Mouse (Mus musculus): Measurements from ENCODE around the gene Etv2. TPM values are rescaled to one million over a fixed set of nuclear protein-coding genes. Genes with fewer than 3 reads are reported as not detected.
A peak's percentile ranks its signal among the peaks of the same experiment; 100 is the strongest.

The Etv2 gene
- polyA plus RNA-seq, 1 experiment from 2014 or later, result 0.13 TPM

DNA sequence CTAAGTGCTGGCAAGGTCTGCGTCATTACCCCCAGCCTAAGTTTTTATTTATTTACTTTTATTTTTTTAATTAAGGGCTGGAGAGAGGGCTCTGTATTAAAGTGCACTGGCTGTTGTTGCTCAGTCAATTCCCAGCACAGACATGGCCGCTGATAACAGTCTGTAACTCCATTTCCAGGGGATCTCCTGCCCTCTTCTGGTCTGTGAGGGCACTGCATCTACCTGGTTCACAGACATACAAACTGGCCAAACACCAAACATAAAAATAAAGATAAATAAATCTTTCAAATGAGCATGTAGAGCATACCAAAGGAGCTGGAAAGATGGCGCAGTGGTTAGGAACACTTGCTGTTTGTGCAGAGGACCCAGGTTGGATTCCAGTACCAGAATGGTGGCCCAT lies 16.4 kb downstream of the Etv2 start:
- H3K4me1 ChIP-seq (ENCODE audit: control insufficient read depth, insufficient read depth, low read length), result no peaks in the 10 kb centered on the region
- H3K36me3 ChIP-seq (ENCODE audit: control insufficient read depth, insufficient read depth, low read length), result peaks cover 36% of the 10 kb centered on the region
- no peak for ATAC-seq (ENCODE audit: insufficient read depth, low FRiP score)
- H3K4me3 ChIP-seq (replicated peaks; ENCODE audit: low read length), result no peak overlapping the region
- no peak overlapping the region for H3K4me2 ChIP-seq (ENCODE audit: low read depth, low read length)
- H3K27me3 ChIP-seq (ENCODE audit: control insufficient read depth, insufficient read depth, low read length), result no peaks in the 10 kb centered on the region
- H3K27ac ChIP-seq (ENCODE audit: low read length), result no peak overlapping the region
- no peak overlapping the region for H3K9ac ChIP-seq (ENCODE audit: low read length)
- 93% methylated on average over 3 of the region's 3 CpGs for WGBS
- H3K9me3 ChIP-seq (replicated peaks; ENCODE audit: control insufficient read depth, low read length), result no peaks in the 10 kb centered on the region

DNA sequence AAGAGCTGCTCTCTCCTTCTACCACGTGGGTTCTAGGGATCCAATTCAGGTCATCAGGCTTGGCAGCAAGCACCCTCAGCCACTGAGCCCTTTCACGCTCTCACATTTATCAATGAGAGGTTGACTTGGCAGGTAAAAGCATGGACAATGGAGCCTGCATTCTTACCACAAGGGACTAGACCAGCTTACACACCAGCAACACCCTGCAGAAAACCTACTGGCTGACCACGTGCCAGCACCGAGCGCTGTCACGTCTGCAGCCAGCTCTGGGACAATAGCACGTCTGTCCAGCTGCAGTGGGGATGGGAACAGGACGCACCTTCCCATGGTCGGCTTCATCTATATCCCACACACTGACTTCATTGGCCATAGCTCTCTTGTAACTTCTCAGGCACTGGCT lies 17.0 kb downstream of the Etv2 start:
- Histone ChIP-seq H3K9me3 (replicated peaks; ENCODE audit: control insufficient read depth, low read length) (no peaks in the 10 kb centered on the region), H3K36me3 (ENCODE audit: control insufficient read depth, insufficient read depth, low read length) (peaks cover 36% of the 10 kb centered on the region), H3K4me2 (ENCODE audit: low read depth, low read length) (no peak overlapping the region), H3K4me1 (ENCODE audit: control insufficient read depth, insufficient read depth, low read length) (no peaks in the 10 kb centered on the region), H3K27me3 (ENCODE audit: control insufficient read depth, insufficient read depth, low read length) (no peaks in the 10 kb centered on the region), H3K9ac (ENCODE audit: low read length) (no peak overlapping the region), H3K27ac (ENCODE audit: low read length) (no peak overlapping the region), H3K4me3 (replicated peaks; ENCODE audit: low read length) (no peak overlapping the region)
- 96% methylated on average over 9 of the region's 9 CpGs for WGBS
- no peak for ATAC-seq (ENCODE audit: insufficient read depth, low FRiP score)

DNA sequence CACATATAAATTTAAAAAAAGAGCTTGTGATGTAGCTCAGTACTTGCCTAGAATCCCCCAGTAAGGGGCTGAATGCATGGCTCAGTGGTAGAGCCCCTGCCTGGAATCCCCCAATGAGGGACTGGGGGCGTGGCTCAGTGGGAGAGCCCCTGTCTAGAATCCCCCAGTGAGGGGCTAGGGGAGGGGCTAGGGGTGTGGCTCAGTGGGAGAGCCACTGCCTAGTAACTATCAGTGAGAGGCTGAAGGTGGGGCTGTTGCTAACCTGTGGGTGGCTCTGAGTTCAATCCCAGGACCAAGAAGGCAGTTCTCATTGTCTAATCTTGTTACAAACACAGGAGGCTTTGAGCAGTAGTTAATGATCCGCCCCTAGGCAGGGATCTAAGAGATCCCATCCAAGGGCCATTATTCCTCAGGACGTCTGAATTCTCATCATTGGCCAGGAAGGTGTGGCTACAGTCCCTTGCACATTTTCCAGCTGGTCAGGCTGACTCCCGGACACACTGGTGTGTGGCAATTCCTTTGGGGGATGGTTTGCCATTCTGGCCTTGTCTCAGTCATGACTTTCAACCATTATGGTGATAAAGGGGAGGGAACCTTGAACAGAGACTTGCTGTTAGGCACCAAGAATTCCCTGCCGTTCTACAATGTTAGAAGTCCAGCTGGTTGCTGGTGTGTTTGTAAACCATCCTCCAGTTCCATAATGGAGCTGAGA lies 20.4 kb downstream of the Etv2 start:
- no peak for ATAC-seq (ENCODE audit: insufficient read depth, low FRiP score)
- 58% methylated on average over 5 of the region's 5 CpGs for WGBS
- H3K27me3 ChIP-seq (ENCODE audit: control insufficient read depth, insufficient read depth, low read length), result no peaks in the 10 kb centered on the region
- no peaks in the 10 kb centered on the region for H3K9me3 ChIP-seq (replicated peaks; ENCODE audit: control insufficient read depth, low read length)
- peaks cover 31% of the 10 kb centered on the region for H3K36me3 ChIP-seq (ENCODE audit: control insufficient read depth, insufficient read depth, low read length)
- H3K9ac ChIP-seq (ENCODE audit: low read length), result no peak overlapping the region
- no peak overlapping the region for H3K4me2 ChIP-seq (ENCODE audit: low read depth, low read length)
- H3K4me3 ChIP-seq (replicated peaks; ENCODE audit: low read length), result no peak overlapping the region
- no peaks in the 10 kb centered on the region for H3K4me1 ChIP-seq (ENCODE audit: control insufficient read depth, insufficient read depth, low read length)
- no peak overlapping the region for H3K27ac ChIP-seq (ENCODE audit: low read length)

DNA sequence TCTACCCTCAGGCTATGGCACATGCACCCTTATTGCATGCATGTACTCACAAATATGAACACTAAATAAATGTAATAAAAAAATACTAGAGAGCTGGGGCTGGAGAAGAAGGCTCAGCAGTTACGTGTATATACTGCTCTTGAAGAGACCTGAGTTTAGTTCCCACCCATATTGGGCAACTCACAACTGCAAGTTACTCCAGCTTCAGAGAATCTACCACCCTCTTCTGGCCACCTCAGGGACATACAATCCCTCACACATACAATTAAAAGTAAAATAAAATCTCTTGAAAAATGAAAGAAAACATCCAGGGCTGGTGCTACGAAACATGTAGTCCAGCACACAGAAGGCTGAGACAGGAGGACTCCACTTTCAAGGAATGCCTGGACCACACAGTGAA lies 21.2 kb downstream of the Etv2 start:
- no peaks in the 10 kb centered on the region for H3K27me3 ChIP-seq (ENCODE audit: control insufficient read depth, insufficient read depth, low read length)
- no peaks in the 10 kb centered on the region for H3K9me3 ChIP-seq (replicated peaks; ENCODE audit: control insufficient read depth, low read length)
- no peak overlapping the region for H3K4me3 ChIP-seq (replicated peaks; ENCODE audit: low read length)
- no peak for ATAC-seq (ENCODE audit: insufficient read depth, low FRiP score)
- H3K27ac ChIP-seq (ENCODE audit: low read length), result no peak overlapping the region
- WGBS, result 74% methylated on average over 2 of the region's 2 CpGs
- H3K4me1 ChIP-seq (ENCODE audit: control insufficient read depth, insufficient read depth, low read length), result no peaks in the 10 kb centered on the region
- H3K9ac ChIP-seq (ENCODE audit: low read length), result no peak overlapping the region
- peaks cover 30% of the 10 kb centered on the region for H3K36me3 ChIP-seq (ENCODE audit: control insufficient read depth, insufficient read depth, low read length)
- H3K4me2 ChIP-seq (ENCODE audit: low read depth, low read length), result no peak overlapping the region

DNA sequence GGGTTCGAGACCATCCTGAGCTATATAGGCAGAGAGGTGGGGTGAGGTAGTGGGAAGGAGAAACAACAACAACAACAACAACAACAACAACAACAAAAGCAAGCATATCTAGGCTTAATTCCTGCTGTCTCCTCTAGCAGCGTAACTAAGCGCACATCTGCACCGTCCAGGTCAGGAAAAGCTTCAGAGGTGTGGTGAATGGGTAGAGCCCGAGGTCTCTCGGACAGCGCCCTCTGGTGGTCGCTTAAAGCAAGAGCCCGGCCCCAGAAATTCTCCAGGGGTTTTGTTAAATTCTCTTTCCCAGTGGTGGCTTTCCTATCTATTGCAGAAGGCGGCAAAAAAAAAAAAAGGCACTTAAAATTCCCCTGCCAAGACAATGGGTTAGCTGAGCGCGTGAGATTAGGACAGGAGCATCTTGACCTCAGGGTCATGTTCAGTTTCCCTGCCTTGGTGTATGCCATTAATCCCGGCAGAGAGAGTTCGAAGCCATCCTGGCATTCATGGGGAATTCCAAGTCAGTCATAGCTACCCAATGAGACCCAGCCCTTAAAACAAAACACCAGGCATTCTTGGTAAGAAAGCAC lies 22.0 kb downstream of the Etv2 start:
- Histone ChIP-seq H3K27me3 (ENCODE audit: control insufficient read depth, insufficient read depth, low read length) (no peaks in the 10 kb centered on the region), H3K9me3 (replicated peaks; ENCODE audit: control insufficient read depth, low read length) (no peaks in the 10 kb centered on the region), H3K36me3 (ENCODE audit: control insufficient read depth, insufficient read depth, low read length) (peaks cover 21% of the 10 kb centered on the region), H3K4me3 (replicated peaks; ENCODE audit: low read length) (no peak overlapping the region), H3K4me1 (ENCODE audit: control insufficient read depth, insufficient read depth, low read length) (no peaks in the 10 kb centered on the region), H3K9ac (ENCODE audit: low read length) (no peak overlapping the region), H3K27ac (ENCODE audit: low read length) (no peak overlapping the region), H3K4me2 (ENCODE audit: low read depth, low read length) (no peak overlapping the region)
- 23% methylated on average over 14 of the region's 14 CpGs for WGBS
- peak; percentile 49; the same call in 1 of the 2 replicates for ATAC-seq (ENCODE audit: insufficient read depth, low FRiP score)

DNA sequence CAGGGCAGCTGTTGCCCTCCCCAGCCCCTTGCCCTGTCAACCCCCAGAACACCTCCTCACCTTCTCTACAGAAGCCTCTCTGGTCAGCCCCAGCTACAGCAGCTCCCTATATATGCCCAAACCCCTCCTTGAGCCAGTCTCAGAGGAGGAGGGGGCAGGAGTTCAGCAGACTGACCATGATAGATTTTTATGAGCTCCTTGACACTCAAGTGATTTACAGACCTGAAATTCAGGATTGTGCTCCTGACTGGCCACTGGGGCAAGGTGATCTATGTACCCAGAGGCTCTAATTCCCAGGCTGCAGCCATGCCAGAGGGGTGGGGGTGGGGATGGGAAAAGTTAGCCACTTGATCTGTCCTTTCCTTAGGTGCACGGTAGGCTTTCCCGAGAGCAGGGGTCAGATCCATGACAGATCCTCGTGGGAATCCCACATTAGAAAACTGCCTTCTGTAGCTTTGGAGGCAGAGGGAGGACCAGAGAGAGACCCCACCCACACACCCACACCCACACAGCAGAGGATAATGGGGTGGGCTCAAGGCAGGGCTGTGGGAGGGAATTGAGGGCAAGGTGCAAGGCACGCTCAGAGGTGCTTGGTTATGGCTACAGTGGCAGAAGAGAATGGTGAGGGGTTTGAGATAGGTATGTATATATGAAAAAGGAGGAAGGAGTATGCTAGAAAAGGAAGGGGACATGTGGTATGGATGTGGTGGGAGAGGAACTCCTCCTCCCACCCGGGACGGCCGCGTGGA lies 22.8 kb downstream of the Etv2 start, which contains the start of gene Upk1a:
Gene Upk1a (minus strand): TSS at position 194 of the 749 bp plus-strand sequence.
- H3K9ac ChIP-seq (ENCODE audit: low read length), result no peak within 1 kb of the TSS
- 51% methylated on average over 8 of the region's 8 CpGs for WGBS
- no peak within 1 kb of the TSS for H3K4me3 ChIP-seq (replicated peaks; ENCODE audit: low read length)
- H3K9me3 ChIP-seq (replicated peaks; ENCODE audit: control insufficient read depth, low read length), result no peaks in the 10 kb centered on the region
- no peak within 1 kb of the TSS for H3K4me2 ChIP-seq (ENCODE audit: low read depth, low read length)
- H3K4me1 ChIP-seq (ENCODE audit: control insufficient read depth, insufficient read depth, low read length), result no peaks in the 10 kb centered on the region
- no peak within 1 kb of the TSS for H3K27ac ChIP-seq (ENCODE audit: low read length)
- peaks cover 18% of the 10 kb centered on the region for H3K36me3 ChIP-seq (ENCODE audit: control insufficient read depth, insufficient read depth, low read length)
- no peak for ATAC-seq (ENCODE audit: insufficient read depth, low FRiP score)
- no peaks in the 10 kb centered on the region for H3K27me3 ChIP-seq (ENCODE audit: control insufficient read depth, insufficient read depth, low read length)

DNA sequence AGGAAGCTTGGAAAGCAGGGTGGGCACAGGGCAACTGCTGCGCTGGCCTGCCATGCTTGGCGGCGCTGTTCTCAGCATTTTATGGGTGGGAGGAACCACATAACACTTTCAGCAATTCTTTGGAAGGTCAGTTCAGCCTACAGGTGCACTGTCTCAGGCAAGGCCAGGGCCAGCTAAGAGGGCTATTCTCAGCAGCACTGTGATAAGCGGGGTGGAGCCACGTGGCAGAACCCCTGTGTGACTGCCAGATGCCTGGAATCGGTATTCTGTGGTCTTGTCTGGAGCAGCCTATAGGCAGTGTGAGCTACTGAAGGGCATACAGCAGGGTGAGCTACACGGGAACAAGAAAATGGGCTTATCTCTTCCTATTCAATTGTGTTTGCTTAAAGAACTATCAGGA lies 25.6 kb downstream of the Etv2 start:
- 52% methylated on average over 7 of the region's 7 CpGs for WGBS
- H3K4me2 ChIP-seq (ENCODE audit: low read depth, low read length), result no peak overlapping the region
- no peaks in the 10 kb centered on the region for H3K9me3 ChIP-seq (replicated peaks; ENCODE audit: control insufficient read depth, low read length)
- H3K36me3 ChIP-seq (ENCODE audit: control insufficient read depth, insufficient read depth, low read length), result no peaks in the 10 kb centered on the region
- no peak overlapping the region; the same call in 1 of the 2 replicates for H3K27ac ChIP-seq (ENCODE audit: low read length)
- ATAC-seq (ENCODE audit: insufficient read depth, low FRiP score), result peak; percentile 32
- H3K27me3 ChIP-seq (ENCODE audit: control insufficient read depth, insufficient read depth, low read length), result no peaks in the 10 kb centered on the region
- H3K9ac ChIP-seq (ENCODE audit: low read length), result no peak overlapping the region
- H3K4me1 ChIP-seq (ENCODE audit: control insufficient read depth, insufficient read depth, low read length), result no peaks in the 10 kb centered on the region
- H3K4me3 ChIP-seq (replicated peaks; ENCODE audit: low read length), result no peak overlapping the region

DNA sequence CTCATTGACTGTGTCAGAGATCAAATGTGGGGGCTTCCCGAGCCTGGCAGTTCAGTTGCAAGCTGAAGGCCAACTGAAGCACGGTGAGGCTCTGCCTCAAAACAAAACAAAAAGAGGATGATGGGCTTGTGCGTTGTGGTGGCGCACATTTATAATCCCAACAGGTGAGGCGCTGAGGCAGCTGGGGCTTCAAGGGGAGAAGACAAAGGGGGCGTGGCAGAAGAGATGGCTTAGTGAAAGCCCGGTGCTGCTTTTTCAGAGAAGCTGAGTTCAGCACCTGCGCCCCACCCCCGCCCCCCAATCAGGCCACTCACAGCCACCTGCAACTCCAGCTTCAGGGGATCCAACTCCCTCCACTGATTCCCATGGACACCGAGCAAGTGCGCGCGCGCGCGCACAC lies 27.2 kb downstream of the Etv2 start:
- no peak overlapping the region for H3K4me2 ChIP-seq (ENCODE audit: low read depth, low read length)
- no peak for ATAC-seq (ENCODE audit: insufficient read depth, low FRiP score)
- no peak overlapping the region for H3K4me3 ChIP-seq (replicated peaks; ENCODE audit: low read length)
- no peaks in the 10 kb centered on the region for H3K4me1 ChIP-seq (ENCODE audit: control insufficient read depth, insufficient read depth, low read length)
- no peaks in the 10 kb centered on the region for H3K36me3 ChIP-seq (ENCODE audit: control insufficient read depth, insufficient read depth, low read length)
- WGBS, result 49% methylated on average over 16 of the region's 16 CpGs
- H3K9me3 ChIP-seq (replicated peaks; ENCODE audit: control insufficient read depth, low read length), result no peaks in the 10 kb centered on the region
- no peak overlapping the region for H3K27ac ChIP-seq (ENCODE audit: low read length)
- H3K9ac ChIP-seq (ENCODE audit: low read length), result no peak overlapping the region
- H3K27me3 ChIP-seq (ENCODE audit: control insufficient read depth, insufficient read depth, low read length), result no peaks in the 10 kb centered on the region

DNA sequence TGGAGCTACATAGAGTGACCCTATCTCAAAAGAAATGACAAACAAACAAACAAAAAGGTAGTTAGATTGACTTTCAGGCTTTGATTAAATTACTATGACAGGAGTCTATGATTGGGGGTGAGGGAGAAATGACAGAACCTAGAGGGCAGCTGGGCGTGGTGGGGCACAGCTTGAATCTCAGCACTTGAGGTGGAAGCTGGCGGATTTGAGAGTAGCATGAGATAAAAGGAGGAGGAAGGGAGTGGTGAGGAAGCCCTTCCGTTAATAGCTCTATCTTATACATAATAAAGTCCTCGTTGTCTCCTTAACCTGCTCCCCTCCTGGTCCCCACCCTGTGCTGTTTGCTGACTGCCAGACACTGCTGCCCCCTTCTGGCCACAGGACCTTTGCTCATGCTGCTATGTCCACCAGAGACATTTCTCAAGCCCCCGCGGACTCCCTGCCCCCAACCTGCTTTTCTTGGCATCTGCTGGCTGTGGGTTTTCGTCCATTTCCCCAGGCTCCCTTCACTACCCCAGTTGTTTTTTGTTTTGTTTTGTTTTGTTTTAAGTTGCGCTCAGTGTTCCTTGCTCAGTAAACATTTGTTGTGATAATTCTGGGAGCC lies 27.8 kb downstream of the Etv2 start:
- Histone ChIP-seq H3K36me3 (ENCODE audit: control insufficient read depth, insufficient read depth, low read length) (no peaks in the 10 kb centered on the region), H3K9ac (ENCODE audit: low read length) (no peak overlapping the region), H3K4me1 (ENCODE audit: control insufficient read depth, insufficient read depth, low read length) (peaks cover 5% of the 10 kb centered on the region; the same call in 1 of the 2 replicates), H3K27ac (ENCODE audit: low read length) (no peak overlapping the region), H3K4me3 (replicated peaks; ENCODE audit: low read length) (no peak overlapping the region), H3K4me2 (ENCODE audit: low read depth, low read length) (no peak overlapping the region), H3K27me3 (ENCODE audit: control insufficient read depth, insufficient read depth, low read length) (no peaks in the 10 kb centered on the region), H3K9me3 (replicated peaks; ENCODE audit: control insufficient read depth, low read length) (no peaks in the 10 kb centered on the region)
- WGBS, result 26% methylated on average over 8 of the region's 8 CpGs
- ATAC-seq (ENCODE audit: insufficient read depth, low FRiP score), result peak; percentile 54; the same call in 1 of the 2 replicates
